Mouse (Mus musculus): Measurements from ENCODE around the gene Ifna9.
"Not testable (repeated sequence)": the region's sequence is repeated elsewhere in the genome, so short reads cannot be mapped to it uniquely, and the experiment has no call there.

Ifna9 gene

GRCm38 (mm10) chr4:88592285-88592684, at the start of gene Ifna9:
Ifna9 (minus strand) TSS chr4:88592385.
- no peak for DNase-seq

- peak; percentile 93 to 99 for DNase-seq
Observed at GRCm38 (mm10) chr4:88641077-88641831, 49.1 kb upstream of the Ifna9 start.

- DNase-seq, result no peak
Observed at GRCm38 (mm10) chr4:88640704-88641076, 48.5 kb upstream of the Ifna9 start.

GRCm38 (mm10) chr4:88634311-88634710, 42.1 kb upstream of the Ifna9 start, which contains the start of gene C87499:
C87499 (minus strand) TSS chr4:88634411.
- no peak for DNase-seq

GRCm38 (mm10) chr4:88603276-88603675, 11.1 kb upstream of the Ifna9 start, which contains the start of gene Ifna12:
Ifna12 (minus strand) TSS chr4:88603376.
- DNase-seq, result no peak

- no peak for DNase-seq
Observed at GRCm38 (mm10) chr4:88571698-88572097, 20.5 kb downstream of the Ifna9 start, which contains the start of gene Ifna14. Ifna14 (minus strand) TSS chr4:88571798.

- no peak for DNase-seq
Observed at GRCm38 (mm10) chr4:88561791-88562190, 30.4 kb downstream of the Ifna9 start.

GRCm38 (mm10) chr4:88558145-88558544, 34.0 kb downstream of the Ifna9 start, which contains the start of gene Ifna15:
Ifna15 (minus strand) TSS chr4:88558245.
- not testable (repeated sequence) for DNase-seq

GRCm38 (mm10) chr4:88550161-88550945, 41.8 kb downstream of the Ifna9 start:
- peak; percentile 87 to 93 for DNase-seq

- no peak for DNase-seq
Observed at GRCm38 (mm10) chr4:88547986-88548385, 44.2 kb downstream of the Ifna9 start.

GRCm38 (mm10) chr4:88543649-88544234, 48.4 kb downstream of the Ifna9 start:
- DNase-seq, result peak in 1 of 2 experiments; percentile 65
